Mouse (Mus musculus) MN1 (cell line): ENCODE measurements around the gene Zdhhc19.

ENCODE experiments used
- DNase-seq: peaks from one replicate; pipeline ENCODE4 v3.0.0-alpha.2; 2016; ENCODE audit warnings: low spot score

The Zdhhc19 gene

DNA sequence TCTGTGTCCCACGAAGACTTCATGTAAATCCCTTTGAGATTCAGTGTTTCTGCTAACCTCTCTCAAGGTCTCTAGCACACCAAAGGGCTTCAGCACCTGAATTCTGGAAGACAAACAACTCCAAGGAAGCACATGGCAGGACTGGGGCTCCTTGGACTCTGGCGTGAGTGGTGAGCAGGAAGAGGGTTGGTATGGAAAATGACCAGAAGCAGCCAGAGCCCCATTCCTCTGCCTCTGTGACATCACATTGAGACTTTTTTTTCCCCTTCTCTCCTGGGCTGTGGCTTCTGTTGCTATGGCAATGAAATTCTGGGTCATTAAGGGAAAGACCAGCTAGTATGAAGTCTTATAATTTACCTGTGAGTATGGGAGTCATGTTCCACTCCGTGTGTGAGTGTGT lies at the start of gene Zdhhc19:
Gene Zdhhc19, plus strand, starts transcription at position 301 of the 400 bp plus-strand sequence.
- no peak for DNase-seq

DNA sequence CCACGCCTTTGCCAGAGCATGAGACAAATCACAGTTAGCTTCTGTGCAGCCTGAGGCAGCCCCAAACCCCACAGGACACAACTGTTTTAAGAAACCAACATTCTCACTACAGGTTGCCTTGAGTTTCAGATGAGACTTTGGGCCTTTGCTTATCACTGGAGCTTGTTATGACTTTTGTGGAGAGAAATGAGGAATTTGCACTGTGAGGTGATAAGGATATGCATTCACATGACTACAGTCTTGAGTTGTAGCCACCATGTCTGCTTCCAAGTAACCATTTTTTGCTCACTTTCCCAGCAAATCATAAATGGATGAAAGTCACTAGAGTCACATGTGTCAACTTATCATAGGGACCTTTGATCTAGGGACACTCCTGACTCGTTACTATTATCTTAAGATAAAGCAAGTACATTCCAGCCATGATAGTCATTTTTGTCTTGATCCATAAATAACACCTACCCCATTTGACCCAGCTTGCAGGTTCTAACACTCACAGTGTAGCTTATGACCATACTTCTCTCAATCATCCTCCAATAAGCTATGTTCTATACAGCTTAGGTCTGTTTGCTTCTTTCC lies 49.4 kb upstream of the Zdhhc19 start:
- DNase-seq = no peak

DNA sequence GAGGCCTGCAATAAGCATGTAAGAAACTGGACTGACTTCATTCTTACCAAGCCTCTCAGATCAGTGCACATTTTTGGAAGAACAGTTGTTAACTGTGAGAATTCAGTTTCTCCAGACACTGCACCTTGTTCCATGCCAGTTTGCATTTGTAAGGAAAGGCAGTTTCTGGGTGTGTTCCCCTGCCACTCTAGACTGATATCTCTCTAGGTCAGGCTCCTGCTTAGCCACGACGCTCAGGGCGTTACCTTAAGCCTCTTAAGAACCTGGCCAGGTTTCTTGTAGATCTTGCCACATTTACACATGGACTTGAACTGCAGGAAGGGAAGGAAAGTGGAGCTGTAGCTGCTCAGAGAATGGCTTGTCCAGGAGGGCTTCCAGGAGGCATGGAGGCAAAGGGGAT lies 46.4 kb upstream of the Zdhhc19 start:
- DNase-seq = no peak

DNA sequence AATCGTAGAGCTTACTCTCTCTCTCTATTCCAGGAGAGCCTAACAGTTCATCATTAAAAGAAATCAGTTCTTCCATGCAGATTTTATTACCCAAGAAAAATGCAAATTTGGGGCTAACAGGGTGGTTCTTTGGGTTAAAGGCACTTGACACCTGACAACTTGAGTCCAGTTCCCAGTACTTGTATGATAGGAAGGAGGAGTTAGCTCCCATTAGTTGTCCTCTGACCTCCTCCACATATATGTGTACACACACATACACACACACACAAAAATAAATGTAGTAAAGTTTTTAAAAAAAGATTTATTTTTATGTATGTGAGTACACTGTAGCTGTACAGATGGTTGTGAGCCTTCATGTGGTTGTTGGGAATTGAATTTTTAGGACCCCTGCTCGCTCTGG lies 45.9 kb upstream of the Zdhhc19 start:
- DNase-seq = no peak

DNA sequence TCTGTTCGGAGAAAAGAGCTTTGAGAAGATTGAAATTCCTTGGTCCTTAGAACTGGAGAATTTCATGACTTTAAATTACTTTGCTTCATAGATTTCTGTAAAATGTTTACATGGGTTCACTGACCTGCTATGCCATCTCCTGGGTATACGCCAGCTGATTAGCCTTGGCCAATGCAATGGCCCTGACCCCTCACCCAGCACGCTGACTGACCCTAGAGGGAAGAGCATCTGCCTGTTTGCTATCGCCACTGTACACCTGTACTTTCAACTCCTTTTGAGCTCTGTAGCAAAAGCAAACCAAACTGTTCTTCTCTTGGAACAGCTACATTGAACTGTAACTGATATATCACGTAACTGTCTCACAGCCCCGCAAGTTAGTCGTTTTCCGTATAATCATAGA lies 43.0 kb upstream of the Zdhhc19 start:
- DNase-seq = no peak

DNA sequence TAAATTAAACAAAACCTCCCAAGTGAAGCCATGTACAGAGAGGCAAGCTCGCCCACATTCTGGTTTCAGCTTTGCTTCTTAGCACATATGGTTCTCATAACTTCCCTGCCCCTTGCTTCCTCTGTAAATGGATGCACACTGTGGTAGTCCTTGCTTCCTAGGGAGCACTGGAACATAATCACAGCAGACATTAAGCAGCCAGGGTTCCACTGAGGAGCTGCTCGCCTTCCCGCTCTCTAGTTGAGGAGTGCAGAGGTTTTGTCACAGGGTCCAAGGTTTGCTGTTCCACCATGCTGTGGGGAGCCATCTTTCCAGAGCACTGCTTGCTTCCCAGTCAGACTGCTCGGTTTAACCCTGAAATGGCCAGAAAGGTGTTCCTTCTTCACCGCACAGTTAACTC lies 41.4 kb upstream of the Zdhhc19 start:
- no peak for DNase-seq

DNA sequence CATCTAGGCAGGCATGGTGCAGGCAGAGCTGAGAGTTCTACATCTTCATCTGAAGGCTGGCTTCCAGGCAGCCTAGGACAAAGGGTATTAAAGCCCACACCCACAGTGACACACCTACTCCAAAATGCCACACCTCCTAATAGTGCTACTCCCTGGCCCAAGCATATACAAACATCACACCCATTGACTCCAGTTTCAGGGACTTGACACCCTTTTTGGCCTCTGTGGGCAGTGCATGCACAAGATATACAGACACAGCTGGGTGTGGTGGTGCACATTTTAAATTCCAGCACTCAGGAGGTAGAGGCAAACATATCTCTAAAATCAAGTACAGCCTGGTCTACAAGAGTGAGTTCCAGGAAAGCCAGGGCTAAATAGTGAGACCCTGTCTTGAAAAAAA lies 40.0 kb upstream of the Zdhhc19 start:
- DNase-seq = no peak

DNA sequence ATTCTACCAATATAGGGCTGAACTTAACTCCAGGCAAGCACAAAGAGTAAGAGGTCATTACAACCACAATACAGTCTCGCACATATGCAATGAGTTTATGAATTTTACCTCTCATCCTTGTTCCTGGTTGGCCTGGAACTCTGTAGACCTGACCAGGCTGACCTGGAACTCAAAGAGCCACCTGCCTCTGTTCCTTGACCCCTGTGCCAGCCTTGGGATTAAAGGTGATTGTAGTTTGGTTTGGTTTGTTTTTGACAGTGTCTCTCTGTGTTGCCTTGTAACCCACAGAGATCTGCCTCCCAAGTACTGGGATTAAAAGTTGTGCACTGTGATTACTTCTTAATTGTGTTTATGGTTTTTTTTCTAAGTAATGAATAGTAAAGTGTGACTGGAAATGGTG lies 39.3 kb upstream of the Zdhhc19 start:
- DNase-seq = no peak

DNA sequence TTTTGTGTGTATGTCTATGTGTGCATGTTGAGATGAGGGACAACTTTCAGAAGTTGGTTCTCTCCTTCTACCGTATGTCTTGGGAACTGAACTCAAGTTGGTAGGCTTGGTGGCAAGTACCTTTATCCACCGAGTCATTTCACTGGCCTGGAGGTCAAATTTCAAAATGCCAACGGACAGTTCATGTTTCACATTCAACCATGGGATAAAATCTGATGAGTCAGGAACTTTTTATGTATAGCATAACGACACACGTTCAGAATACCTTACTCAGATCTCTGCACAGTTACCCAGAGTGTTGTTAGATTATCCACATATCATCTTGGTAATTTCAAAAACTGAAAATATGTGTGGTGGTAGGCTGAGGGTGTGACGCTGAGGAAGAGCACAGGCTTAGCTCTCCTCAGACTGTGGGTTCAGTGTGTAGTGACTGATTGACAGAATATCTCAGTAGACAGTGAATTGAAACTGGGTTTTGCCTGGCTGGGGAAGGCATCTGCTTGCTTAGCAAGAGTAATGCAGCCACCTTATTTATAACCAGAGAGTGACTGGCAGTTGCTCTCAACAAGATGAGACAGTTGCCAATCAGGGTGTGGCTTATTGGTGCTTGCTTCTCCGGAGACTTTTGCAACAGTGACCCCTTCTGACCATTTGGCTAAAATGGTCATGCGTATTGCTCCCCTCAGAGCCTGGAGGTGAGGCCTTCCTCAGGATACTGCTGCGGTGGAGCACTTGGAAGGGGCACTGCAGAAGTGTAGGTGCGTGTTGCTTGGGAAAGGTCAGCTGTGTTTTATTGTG lies 38.3 kb upstream of the Zdhhc19 start:
- peak; percentile 73 for DNase-seq

DNA sequence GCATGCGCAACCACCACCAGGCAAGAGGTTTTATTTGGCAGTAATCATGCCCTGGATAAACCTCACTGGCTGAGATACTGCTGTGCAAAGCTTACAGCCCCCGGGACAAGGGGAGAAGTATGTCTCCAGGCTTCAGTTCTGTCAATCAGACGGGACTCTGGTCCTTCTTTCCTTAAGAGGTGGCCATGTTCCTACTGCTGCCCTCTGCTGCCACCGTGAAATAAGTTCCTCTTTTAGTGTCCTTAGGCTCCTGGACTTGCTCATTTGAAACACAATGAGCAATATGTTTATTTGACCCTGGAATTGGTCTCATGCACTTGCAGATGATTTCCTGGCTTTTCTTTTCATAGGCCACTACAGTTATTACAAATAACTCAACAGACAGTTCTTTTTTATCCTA lies 35.5 kb upstream of the Zdhhc19 start:
- no peak for DNase-seq

DNA sequence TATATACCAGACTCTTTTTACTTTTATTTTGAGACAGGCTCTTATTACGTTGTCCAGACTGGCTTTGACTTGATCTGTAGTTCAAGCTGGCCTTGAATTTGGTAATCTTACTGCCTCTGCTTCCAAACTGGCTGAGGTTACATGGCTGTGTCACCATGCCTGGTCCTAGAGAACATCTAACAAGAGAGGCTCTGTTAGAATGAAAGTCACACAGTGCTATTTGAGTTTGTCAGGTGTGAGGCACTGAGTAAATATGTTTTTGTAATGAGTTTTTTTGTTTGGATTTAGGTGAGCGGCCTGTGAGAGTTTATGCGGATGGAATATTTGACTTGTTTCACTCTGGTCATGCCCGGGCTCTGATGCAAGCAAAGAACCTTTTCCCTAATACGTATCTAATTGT lies 34.4 kb upstream of the Zdhhc19 start:
- DNase-seq = no peak

DNA sequence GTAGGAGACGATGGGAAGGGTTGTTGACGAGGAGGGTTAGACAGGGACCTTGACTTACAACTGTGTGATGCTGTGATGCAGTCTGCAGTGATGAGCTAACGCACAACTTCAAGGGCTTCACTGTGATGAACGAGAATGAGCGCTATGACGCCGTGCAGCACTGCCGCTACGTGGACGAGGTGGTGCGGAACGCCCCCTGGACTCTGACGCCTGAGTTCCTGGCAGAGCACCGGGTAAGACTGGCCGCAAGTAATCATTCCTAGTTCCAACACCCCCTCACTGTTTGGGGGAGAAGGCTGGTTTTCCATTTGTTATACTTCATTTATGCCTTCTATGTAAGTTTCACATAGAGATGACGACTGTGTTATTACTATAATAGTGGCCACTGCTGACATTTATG lies 33.1 kb upstream of the Zdhhc19 start:
- DNase-seq = no peak

DNA sequence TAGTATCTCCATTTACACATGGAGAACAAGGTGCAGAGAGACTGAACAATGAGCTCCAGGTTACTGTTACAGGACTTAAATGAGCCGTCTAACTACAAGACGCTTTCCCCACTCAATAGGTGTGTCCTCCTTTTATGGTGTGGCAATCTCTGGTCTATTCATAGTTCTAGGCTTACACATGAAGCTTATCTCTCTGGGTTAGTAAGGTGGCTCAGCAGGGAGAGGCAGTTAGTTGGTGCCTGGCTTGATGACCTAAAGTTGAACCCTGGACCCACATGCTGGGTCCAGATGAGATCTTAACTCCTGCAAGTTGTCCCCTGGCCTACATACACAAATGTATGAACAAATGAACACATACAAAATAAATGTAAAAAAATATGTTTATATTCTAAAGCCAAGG lies 32.6 kb upstream of the Zdhhc19 start:
- DNase-seq = no peak

DNA sequence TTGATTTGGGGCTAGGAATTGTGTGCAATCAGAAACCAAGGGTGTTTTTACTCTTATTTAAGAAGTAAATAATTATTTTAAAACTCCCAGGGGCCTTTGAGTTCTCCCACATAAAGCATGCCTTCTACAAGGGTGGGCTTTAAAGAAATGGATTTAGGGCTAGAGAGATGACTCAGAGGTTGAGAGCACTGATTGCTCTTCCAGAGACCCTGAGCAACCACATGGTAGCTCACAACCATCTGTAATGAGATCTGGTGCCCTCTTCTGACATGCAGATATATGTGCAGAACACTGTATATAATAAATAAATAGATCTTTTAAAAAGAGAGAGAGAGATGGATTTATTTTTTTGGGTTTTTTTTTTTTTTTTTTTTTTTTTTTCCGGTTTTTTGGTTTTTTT lies 31.2 kb upstream of the Zdhhc19 start:
- DNase-seq = peak; percentile 34

DNA sequence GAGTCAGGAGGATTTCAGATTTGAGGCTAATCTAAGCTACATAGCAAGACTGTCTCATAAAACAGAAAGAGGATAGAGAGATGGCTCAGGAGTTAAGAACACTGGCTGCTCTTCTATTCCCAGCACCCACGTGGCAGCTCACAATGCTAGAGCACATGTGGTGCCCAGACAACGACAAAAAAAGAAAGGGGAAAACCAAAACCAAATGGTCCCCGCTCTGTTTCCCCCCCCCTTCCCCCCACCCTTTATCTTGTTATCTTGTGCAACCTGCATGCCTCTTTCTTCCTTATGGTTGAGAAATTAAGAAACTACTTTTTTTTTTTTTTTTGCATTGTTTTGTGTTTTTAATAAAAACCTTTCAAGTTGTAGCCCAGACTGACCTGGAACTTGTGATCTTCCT lies 27.6 kb upstream of the Zdhhc19 start:
- no peak for DNase-seq

DNA sequence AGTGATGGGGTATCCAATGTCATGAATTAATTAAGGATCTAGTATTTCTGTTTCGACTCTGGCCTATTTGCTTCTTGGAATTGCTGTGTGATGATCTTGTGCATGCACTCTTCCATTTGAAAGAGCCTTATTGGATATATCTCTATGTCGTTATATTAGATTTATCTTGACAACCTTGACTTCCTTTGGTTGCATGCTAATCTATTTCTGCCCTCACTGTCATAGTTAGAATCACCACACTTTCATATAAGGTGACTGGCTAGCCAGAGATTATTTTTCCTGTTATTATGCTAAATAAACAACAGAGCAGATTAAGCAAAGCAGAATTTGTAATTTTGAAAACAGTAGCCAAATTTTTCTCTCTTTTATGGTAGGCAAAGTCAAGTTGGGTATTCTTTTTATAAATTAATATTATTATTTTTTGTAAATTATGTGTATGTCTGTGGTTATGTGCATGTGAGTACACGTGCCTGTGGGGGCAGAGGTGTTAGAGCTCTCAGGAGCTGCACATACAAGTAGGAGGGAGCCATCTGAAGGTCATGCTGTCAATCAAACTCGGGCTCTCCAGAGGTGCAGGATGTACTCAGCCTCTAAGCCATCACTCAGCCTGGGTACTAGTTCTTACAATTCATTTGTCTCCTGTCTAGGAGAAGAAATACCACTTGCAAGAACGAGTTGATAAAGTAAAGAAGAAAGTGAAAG lies 26.5 kb upstream of the Zdhhc19 start:
- no peak for DNase-seq

DNA sequence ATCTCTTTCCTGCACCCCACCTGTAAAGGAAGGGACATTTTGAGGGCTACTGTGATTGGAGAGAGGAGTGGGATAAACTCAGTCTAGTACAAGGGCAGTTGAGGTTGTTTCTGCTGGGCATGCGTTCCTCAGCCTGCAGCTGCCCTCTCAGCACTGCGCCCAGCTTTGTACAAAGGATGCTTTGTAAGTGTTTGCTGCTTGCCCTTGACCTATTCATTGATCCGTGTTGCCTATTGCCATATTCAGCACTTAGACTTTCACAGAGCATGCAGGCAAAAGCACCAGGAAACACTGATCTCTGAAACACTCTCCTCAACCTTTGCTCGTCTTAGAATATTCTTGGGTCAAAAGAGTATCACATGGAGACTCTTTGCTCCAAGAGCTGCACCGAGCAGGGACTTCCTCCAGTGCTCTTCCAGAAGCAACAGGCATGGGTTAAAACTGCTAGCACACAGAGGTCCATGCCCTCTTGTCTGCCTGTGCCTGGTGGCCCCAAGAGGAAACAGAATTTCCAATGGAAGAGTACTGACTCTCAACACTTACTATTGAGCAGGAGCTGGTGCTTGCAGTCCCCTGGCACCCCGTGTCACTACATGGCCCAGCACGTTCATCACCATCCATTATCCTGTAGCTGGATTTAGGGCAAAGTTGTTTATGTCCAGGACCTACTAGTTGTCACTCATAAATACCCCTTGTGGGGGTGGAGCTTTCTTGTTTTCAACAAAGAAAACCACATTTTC lies 23.6 kb upstream of the Zdhhc19 start:
- no peak for DNase-seq

DNA sequence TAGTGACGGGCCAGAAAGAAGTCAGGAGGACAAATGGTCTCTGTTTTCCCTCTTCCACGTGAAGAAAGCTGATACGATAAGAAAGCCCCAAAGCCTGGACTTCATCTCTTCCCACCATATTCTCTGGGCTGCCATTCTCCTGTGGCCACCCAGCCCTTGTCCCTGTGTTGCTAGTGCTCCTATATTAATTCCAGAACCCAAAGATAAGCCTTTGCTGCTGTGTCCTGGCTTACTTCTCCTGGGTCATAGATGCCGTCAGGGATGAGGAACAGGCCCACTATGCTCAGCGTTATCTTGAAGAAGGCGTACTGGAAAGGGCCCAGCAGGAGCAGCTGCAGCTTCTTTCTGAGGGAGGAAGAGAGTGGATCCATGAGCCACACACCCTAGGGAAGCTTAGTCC lies 18.8 kb upstream of the Zdhhc19 start:
- no peak for DNase-seq

DNA sequence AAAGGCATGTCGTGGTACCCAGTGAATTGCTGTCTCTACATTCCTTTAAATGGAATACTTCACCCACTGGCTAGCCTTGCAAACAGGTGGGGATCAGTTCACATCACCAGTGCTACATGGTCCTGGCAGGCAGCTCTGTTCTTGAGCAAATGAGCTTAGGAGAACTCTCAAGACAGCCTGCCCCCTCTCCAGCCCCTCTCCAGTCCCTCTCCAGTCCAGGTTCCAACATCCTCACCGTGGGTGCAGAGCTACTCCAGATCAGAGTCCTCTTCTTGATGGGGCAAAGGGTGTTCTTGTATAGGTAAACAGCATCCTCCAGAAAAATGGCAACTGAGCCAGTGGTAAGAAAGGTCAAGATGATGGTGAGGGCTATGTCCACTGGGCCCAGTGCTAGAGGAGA lies 16.6 kb upstream of the Zdhhc19 start:
- no peak for DNase-seq

DNA sequence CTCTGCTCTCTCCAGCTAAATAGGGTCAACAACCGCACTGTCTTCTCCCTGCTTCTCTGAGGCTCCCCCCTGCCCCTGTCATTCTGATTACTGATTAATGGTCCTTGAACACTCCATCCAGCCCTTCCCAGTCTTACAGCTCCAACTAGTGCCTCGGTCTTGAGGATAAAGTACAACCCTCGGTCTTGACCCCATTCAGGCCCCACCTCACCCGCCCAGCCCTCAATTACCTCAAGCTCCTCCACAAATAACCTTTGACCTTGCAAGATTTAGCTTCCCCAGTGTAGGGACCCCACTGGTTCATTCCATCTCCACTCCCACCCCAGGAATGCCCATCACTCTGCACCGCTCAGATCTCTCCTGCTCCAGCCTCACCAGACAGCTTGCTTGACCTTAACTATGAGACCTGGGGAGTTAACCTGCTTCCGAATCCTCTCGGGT lies 11.6 kb upstream of the Zdhhc19 start:
- DNase-seq = no peak

DNA sequence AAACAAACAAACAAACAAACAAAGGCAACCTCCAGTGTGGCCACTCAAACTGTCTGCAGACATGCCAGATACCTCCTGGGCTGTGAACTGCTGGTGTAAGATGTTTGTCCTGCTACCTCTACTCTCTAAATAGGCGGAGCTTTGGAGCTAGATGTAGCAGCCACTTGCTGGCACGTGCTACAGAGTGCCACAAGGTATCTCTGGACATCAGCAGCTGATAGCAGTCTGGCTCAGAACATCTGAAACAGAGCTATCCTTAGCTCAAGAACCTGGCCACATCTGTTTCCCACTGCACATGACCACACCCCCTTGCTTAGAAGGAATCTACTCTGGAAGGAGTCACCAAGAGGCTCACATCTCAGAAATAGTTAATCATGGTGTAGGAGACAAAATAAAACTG lies 10.9 kb upstream of the Zdhhc19 start:
- DNase-seq = no peak

DNA sequence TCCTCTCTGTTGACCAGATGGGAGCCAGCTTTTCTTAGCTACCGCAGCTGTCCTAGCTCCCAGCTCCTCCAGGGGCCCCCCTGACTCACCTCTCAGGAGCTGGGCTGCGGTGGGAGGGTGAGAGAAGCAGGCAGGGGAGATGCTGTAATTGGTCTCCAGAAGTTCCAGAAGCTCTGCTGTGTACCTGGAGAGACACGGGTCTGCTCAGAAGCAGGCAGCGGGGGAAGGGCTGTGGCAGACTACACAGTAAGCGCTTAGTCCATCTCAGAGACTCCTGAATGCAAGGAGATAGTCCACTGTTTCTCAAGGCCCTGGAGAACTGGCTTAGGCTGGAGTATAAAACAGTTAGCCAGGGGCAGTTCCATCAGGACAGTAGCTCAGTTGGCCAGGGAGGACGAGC lies 10.0 kb upstream of the Zdhhc19 start:
- DNase-seq = no peak
